8 mouse cellular contexts compared by ENCODE assay signal in genomic region chr11:120661076-120661460, GRCm38 (mm10). TPM values are rescaled to one million over a fixed set of nuclear protein-coding genes. Genes with fewer than 3 reads are reported as not detected.
DNase-seq lines count a peak whose midpoint lies in the region; ATAC-seq lines count a peak whose summit lies in the region.

Notum (minus strand) TSS chr11:120661175.

- H3K4me1 ChIP-seq in kidney, embryonic 16.5 days (ENCODE audit: insufficient read depth, low read length): peaks cover 17% of the 10 kb centered on the region; the same call in 1 of the 2 replicates
- peaks cover 38% of the 10 kb centered on the region for H3K4me1 ChIP-seq in embryonic facial prominence, embryonic 10.5 days
- peaks cover 21% of the 10 kb centered on the region for H3K4me1 ChIP-seq in hindbrain, embryonic 13.5 days (replicated peaks)
- H3K4me1 ChIP-seq in midbrain, embryonic 15.5 days: peaks cover 22% of the 10 kb centered on the region

- peak within 1 kb of the TSS; percentile 53 for H3K9ac ChIP-seq in kidney, embryonic 16.5 days (replicated peaks; ENCODE audit: low read length)
- peak within 1 kb of the TSS; percentile 51 for H3K9ac ChIP-seq in hindbrain, embryonic 13.5 days
- H3K9ac ChIP-seq in midbrain, embryonic 15.5 days: no peak within 1 kb of the TSS

- ATAC-seq in kidney, embryonic 16.5 days (ENCODE audit: low FRiP score, low TSS enrichment): 0 out of 2 replicates have a peak, but pooled peaks have one; percentile 6
- ATAC-seq in hindbrain, embryonic 13.5 days (ENCODE audit: low FRiP score): no peak
- ATAC-seq in midbrain, embryonic 15.5 days (replicated peaks): no peak

- H3K36me3 ChIP-seq in kidney, embryonic 16.5 days (ENCODE audit: insufficient read depth, low read length): no peaks in the 10 kb centered on the region
- H3K36me3 ChIP-seq in embryonic facial prominence, embryonic 10.5 days (replicated peaks): no peaks in the 10 kb centered on the region
- H3K36me3 ChIP-seq in hindbrain, embryonic 13.5 days: no peaks in the 10 kb centered on the region
- no peaks in the 10 kb centered on the region for H3K36me3 ChIP-seq in midbrain, embryonic 15.5 days (replicated peaks)

- H3K4me2 ChIP-seq in kidney, embryonic 16.5 days (replicated peaks; ENCODE audit: low read depth, low read length): peak within 1 kb of the TSS; percentile 69
- H3K4me2 ChIP-seq in hindbrain, embryonic 13.5 days: peak within 1 kb of the TSS; percentile 60
- H3K4me2 ChIP-seq in midbrain, embryonic 15.5 days: peak within 1 kb of the TSS; percentile 49

- intact Hi-C loops in left cerebral cortex, postnatal 4 days (cut with DNase I): loop anchor here (5.0 kb wide), 1 partner anchor 51 kb away; the partner anchor contains the start of genes Cenpx and Lrrc45

- H3K27me3 ChIP-seq in kidney, embryonic 16.5 days (ENCODE audit: insufficient read depth, low read length): peaks cover 64% of the 10 kb centered on the region
- H3K27me3 ChIP-seq in embryonic facial prominence, embryonic 10.5 days (replicated peaks; ENCODE audit: low read depth, poor library complexity, severe bottlenecking): peaks cover 97% of the 10 kb centered on the region
- peaks cover 94% of the 10 kb centered on the region for H3K27me3 ChIP-seq in hindbrain, embryonic 13.5 days
- H3K27me3 ChIP-seq in midbrain, embryonic 15.5 days (replicated peaks): peaks cover 84% of the 10 kb centered on the region

- no peaks in the 10 kb centered on the region for H3K9me3 ChIP-seq in kidney, embryonic 16.5 days (ENCODE audit: low read length)
- H3K9me3 ChIP-seq in embryonic facial prominence, embryonic 10.5 days: no peaks in the 10 kb centered on the region
- no peaks in the 10 kb centered on the region for H3K9me3 ChIP-seq in hindbrain, embryonic 13.5 days
- no peaks in the 10 kb centered on the region for H3K9me3 ChIP-seq in midbrain, embryonic 15.5 days

- DNase-seq in kidney, adult 8-10 months: no peak
- DNase-seq in embryonic facial prominence, embryonic 10.5 days (ENCODE audit: low spot score): no peak
- no peak for DNase-seq in spleen, postnatal 4 days (ENCODE audit: low spot score in 2 of 2)
- DNase-seq in left cerebral cortex, postnatal 4 days: no peak
- DNase-seq in kidney, adult 11 months: no peak

- H3K27ac ChIP-seq in kidney, embryonic 16.5 days (ENCODE audit: low read length): no peak within 1 kb of the TSS
- peak within 1 kb of the TSS; percentile 75 for H3K27ac ChIP-seq in embryonic facial prominence, embryonic 10.5 days (replicated peaks)
- H3K27ac ChIP-seq in hindbrain, embryonic 13.5 days: no peak within 1 kb of the TSS
- no peak within 1 kb of the TSS for H3K27ac ChIP-seq in midbrain, embryonic 15.5 days

- peak within 1 kb of the TSS; percentile 52 for H3K4me3 ChIP-seq in kidney, embryonic 16.5 days (ENCODE audit: low read length)
- peak within 1 kb of the TSS; percentile 60 for H3K4me3 ChIP-seq in embryonic facial prominence, embryonic 10.5 days
- H3K4me3 ChIP-seq in hindbrain, embryonic 13.5 days: peak within 1 kb of the TSS; percentile 40
- H3K4me3 ChIP-seq in midbrain, embryonic 15.5 days: peak within 1 kb of the TSS; percentile 34

- under 1% methylated on average over 35 of the region's 35 CpGs for WGBS in kidney, embryonic 16.5 days
- WGBS in embryonic facial prominence, embryonic 10.5 days: under 1% methylated on average over 35 of the region's 35 CpGs
- WGBS in hindbrain, embryonic 13.5 days: under 1% methylated on average over 35 of the region's 35 CpGs
- WGBS in midbrain, embryonic 15.5 days: 1% methylated on average over 35 of the region's 35 CpGs

RNA-seq across cellular contexts. Expression of gene Notum, which starts in this region (rescaled TPM):
- 4.8 and 5.9 TPM in 2 replicates for polyA plus RNA-seq in kidney, embryonic 16.5 days (2015; fragmentation: Nextera tagmentation; extraction: Ambion mirVana)
- polyA plus RNA-seq in embryonic facial prominence, embryonic 10.5 days (2016; fragmentation: Nextera tagmentation; extraction: Ambion mirVana): 4.4 and 4.8 TPM in 2 replicates
- 0.91 and 0.98 TPM in 2 replicates for polyA plus RNA-seq in hindbrain, embryonic 13.5 days (2015; fragmentation: Nextera tagmentation; extraction: Ambion mirVana)
- 1.4 and 1.8 TPM in 2 replicates for polyA plus RNA-seq in midbrain, embryonic 15.5 days (2015; fragmentation: Nextera tagmentation; extraction: Ambion mirVana)
- total RNA-seq in left cerebral cortex, postnatal 4 days (2021): 1 to 10 TPM; 4.7 to 7.8 TPM
